Mouse (Mus musculus) cerebellum, postnatal 36 days (tissue): ENCODE data around the gene Gria3.

Experiments
- DNase-seq, 2 experiments: peaks; one replicate each; pipeline ENCODE4 v3.0.0; 2021 to 2022; ENCODE audit warnings: mixed read lengths in 2 of 2

The Gria3 gene

GRCm38 (mm10) chrX:41573079-41573478, 172.4 kb downstream of the Gria3 start:
- no peak for DNase-seq

GRCm38 (mm10) chrX:41578797-41579196, 178.1 kb downstream of the Gria3 start:
- no peak for DNase-seq

- no peak for DNase-seq
Measured at GRCm38 (mm10) chrX:41587692-41588091, 187.0 kb downstream of the Gria3 start.

- DNase-seq = peak in 1 of 2 experiments; percentile 15
Measured at GRCm38 (mm10) chrX:41607181-41607580, 206.5 kb downstream of the Gria3 start.

- DNase-seq = no peak
Measured at GRCm38 (mm10) chrX:41614920-41615319, 214.3 kb downstream of the Gria3 start.

- DNase-seq = no peak
Measured at GRCm38 (mm10) chrX:41616928-41617327, 216.3 kb downstream of the Gria3 start.

GRCm38 (mm10) chrX:41618396-41618795, 217.7 kb downstream of the Gria3 start:
- DNase-seq = no peak

GRCm38 (mm10) chrX:41633576-41633975, 232.9 kb downstream of the Gria3 start:
- no peak for DNase-seq

GRCm38 (mm10) chrX:41644954-41645353, 244.3 kb downstream of the Gria3 start:
- DNase-seq = no peak

- DNase-seq = no peak
Measured at GRCm38 (mm10) chrX:41657791-41658190, 257.1 kb downstream of the Gria3 start.

- no peak for DNase-seq
Measured at GRCm38 (mm10) chrX:41688869-41689268, 288.2 kb downstream of the Gria3 start.

GRCm38 (mm10) chrX:41692076-41692475, 291.4 kb downstream of the Gria3 start:
- no peak for DNase-seq
